26 mouse cellular contexts compared by ENCODE assay signal in genomic region chr5:17125240-17125639, GRCm38 (mm10).
"Had no signal": no experiment of that assay in that cellular context is flagged by ENCODE, and none has a peak within 500 bp of the region (broad histone marks: within the 10 kb centered on the region; RNA-seq: fewer than 3 reads in every experiment).

No protein-coding gene starts in this region.

- H3K9ac ChIP-seq: heart, embryonic 13.5 days; heart, embryonic 15.5 days; hindbrain, embryonic 12.5 days; hindbrain, embryonic 14.5 days; kidney, embryonic 15.5 days; liver, embryonic 13.5 days; liver, embryonic 15.5 days had no signal

- H3K27ac ChIP-seq: heart, adult 2 months; heart, embryonic 13.5 days; heart, embryonic 15.5 days; hindbrain, embryonic 12.5 days; hindbrain, embryonic 14.5 days; kidney, embryonic 15.5 days; kidney, postnatal 0 days; layer of hippocampus, adult 2 months; left cerebral cortex, adult 2 months; liver, embryonic 13.5 days; liver, embryonic 15.5 days had no signal

- DNase-seq: gastrocnemius, postnatal 14 days; gastrocnemius, postnatal 36 days; heart, adult 11 months; heart, adult 2 months; heart, postnatal 14 days; heart, postnatal 36 days; kidney, adult 11 months; kidney, adult 2 months; kidney, adult 9 months; kidney, postnatal 14 days; kidney, postnatal 36 days; liver; liver, embryonic 13.5 days had no signal

- H3K27me3 ChIP-seq: heart, embryonic 13.5 days; heart, embryonic 15.5 days; hindbrain, embryonic 12.5 days; kidney, embryonic 15.5 days; liver, embryonic 13.5 days; liver, embryonic 15.5 days had no signal

- ATAC-seq: hindbrain, embryonic 16.5 days; inflammation-experienced regulatory T-cells, adult 6 months had no signal

- H3K4me1 ChIP-seq: heart, embryonic 13.5 days; heart, embryonic 15.5 days; hindbrain, embryonic 12.5 days; kidney, embryonic 15.5 days; liver, embryonic 13.5 days; liver, embryonic 15.5 days had no signal

- H3K4me3 ChIP-seq: heart, adult 2 months; heart, embryonic 13.5 days; heart, embryonic 15.5 days; hindbrain, embryonic 12.5 days; kidney, embryonic 15.5 days; layer of hippocampus, adult 2 months; left cerebral cortex, adult 2 months; liver, embryonic 13.5 days; liver, embryonic 15.5 days had no signal

- H3K9me3 ChIP-seq: heart, embryonic 13.5 days; heart, embryonic 15.5 days; hindbrain, embryonic 12.5 days; kidney, embryonic 15.5 days; liver, embryonic 13.5 days; liver, embryonic 15.5 days had no signal

- H3K4me2 ChIP-seq: heart, embryonic 11.5 days; heart, embryonic 13.5 days; heart, embryonic 15.5 days; hindbrain, embryonic 12.5 days; hindbrain, embryonic 14.5 days; kidney, embryonic 15.5 days; liver, embryonic 11.5 days; liver, embryonic 13.5 days; liver, embryonic 15.5 days had no signal

- H3K36me3 ChIP-seq: heart, embryonic 13.5 days; heart, embryonic 15.5 days; hindbrain, embryonic 12.5 days; kidney, embryonic 15.5 days; liver, embryonic 13.5 days; liver, embryonic 15.5 days had no signal
